Mouse (Mus musculus): ENCODE results near the gene Rhbdd1. TPM values are rescaled to one million over a fixed set of nuclear protein-coding genes. Genes with fewer than 3 reads are reported as not detected.
A peak's percentile ranks its signal among the peaks of the same experiment; 100 is the strongest.

The Rhbdd1 gene
- 11.0 and 12.4 TPM in 2 replicates for polyA plus RNA-seq (2016; fragmentation: Nextera tagmentation; extraction: Ambion mirVana)

DNA sequence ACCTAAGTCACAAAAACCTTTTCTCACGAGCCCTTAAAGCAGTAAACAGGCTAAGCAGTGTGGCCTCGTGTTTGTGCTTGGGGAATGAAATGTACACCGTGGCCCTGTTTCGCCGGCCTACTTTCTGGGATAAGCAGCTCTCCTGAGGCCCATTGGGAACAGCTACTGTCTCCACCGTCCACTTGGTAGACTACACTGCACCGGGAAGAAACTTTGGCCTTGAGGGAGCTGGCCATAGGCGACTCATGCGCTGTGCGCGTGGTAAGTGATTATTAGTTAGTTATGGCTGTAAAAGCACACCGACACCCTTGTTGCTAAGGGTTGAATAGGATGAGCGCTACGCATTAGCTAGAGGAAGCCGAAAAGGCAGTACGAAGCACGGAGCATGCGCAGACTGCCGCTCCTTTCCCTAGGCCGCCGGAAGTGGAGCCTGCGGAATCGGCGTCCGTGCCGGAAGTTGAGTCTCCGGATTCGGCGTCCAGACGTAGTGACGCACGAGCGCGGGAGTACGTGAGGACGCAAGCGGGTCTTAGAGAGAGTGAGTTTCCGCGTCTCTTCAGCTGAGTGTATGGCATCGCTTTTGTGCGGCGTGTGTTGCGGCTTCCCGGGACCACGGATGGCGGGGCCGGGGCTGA lies at the start of gene Rhbdd1:
Gene Rhbdd1, plus strand, starts transcription at position 342 of the 635 bp plus-strand sequence.
- Histone ChIP-seq H3K27me3 (ENCODE audit: insufficient read depth, poor library complexity, severe bottlenecking) (no peaks in the 10 kb centered on the region), H3K9me3 (no peaks in the 10 kb centered on the region), H3K4me3 (peak within 1 kb of the TSS; percentile 86), H3K4me1 (peaks cover 7% of the 10 kb centered on the region), H3K36me3 (no peaks in the 10 kb centered on the region), H3K27ac (peak within 1 kb of the TSS; percentile 97)
- WGBS: 6% methylated on average over 47 of the region's 47 CpGs
- DNase-seq (ENCODE audit: low spot score): peak; percentile 97

DNA sequence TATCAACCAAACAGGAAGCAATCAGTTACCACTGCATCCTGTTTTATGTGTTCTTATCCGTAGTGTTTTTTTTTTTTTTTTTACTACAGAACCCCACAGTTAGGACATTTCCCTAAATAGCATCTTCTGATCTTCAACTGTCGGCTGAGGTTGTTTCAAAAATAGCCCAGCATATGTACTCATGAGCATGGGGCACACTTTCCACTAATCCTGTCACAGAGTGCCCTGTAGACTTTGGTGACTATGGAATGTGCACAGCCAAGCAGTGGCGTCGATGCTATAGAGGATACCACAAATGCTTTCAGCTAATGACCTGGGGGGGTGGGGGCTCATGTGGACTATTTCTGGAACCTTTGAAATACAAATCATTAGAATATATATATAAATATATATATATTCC lies 48.7 kb upstream of the Rhbdd1 start:
- no peak overlapping the region for H3K4me3 ChIP-seq
- peaks cover 22% of the 10 kb centered on the region; the same call in 1 of the 2 replicates for H3K4me1 ChIP-seq
- DNase-seq (ENCODE audit: low spot score): no peak
- H3K9me3 ChIP-seq: no peaks in the 10 kb centered on the region
- WGBS: 26% methylated on average over 4 of the region's 4 CpGs
- H3K27ac ChIP-seq: peak overlapping the region; percentile 65; the same call in 1 of the 2 replicates
- no peaks in the 10 kb centered on the region for H3K27me3 ChIP-seq (ENCODE audit: insufficient read depth, poor library complexity, severe bottlenecking)
- H3K36me3 ChIP-seq: peaks cover 9% of the 10 kb centered on the region; the same call in 1 of the 2 replicates

DNA sequence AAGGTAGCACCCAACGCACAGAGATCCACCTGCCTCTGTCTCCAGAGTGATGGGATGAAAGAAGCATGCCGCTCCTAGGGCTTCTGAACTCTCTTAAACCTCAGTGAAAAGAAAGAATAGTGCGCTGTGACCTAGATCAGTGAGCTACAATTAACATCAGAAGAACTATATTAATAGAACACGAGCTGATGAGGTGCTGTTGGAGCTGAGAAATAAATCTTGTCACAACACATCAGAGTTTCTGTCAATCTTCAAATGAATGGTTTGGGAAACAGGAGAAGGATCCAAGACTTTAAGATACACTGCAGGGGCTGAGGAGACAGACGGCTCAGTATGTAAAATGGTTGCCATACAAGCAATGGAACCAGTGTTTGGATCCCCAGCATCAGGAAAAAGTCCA lies 44.0 kb upstream of the Rhbdd1 start:
- H3K4me1 ChIP-seq: peaks cover 32% of the 10 kb centered on the region; the same call in 1 of the 2 replicates
- no peaks in the 10 kb centered on the region for H3K27me3 ChIP-seq (ENCODE audit: insufficient read depth, poor library complexity, severe bottlenecking)
- H3K27ac ChIP-seq: no peak overlapping the region
- peaks cover 20% of the 10 kb centered on the region for H3K36me3 ChIP-seq
- DNase-seq (ENCODE audit: low spot score): no peak
- WGBS: 79% methylated on average over 5 of the region's 5 CpGs
- H3K4me3 ChIP-seq: no peak overlapping the region
- H3K9me3 ChIP-seq: no peaks in the 10 kb centered on the region

- H3K36me3 ChIP-seq: peaks cover 32% of the 10 kb centered on the region
- no peak for DNase-seq (ENCODE audit: low spot score)
- no peak overlapping the region for H3K4me3 ChIP-seq
- H3K9me3 ChIP-seq: no peaks in the 10 kb centered on the region
- no peaks in the 10 kb centered on the region for H3K27me3 ChIP-seq (ENCODE audit: insufficient read depth, poor library complexity, severe bottlenecking)
- 53% methylated on average over 6 of the region's 6 CpGs for WGBS
- H3K4me1 ChIP-seq: peaks cover 22% of the 10 kb centered on the region; the same call in 1 of the 2 replicates
- 0 out of 2 replicates have a peak overlapping the region, but pooled peaks have one; percentile 47 for H3K27ac ChIP-seq
Observed at GRCm38 (mm10) chr1:82273529-82273928, 42.7 kb upstream of the Rhbdd1 start.

DNA sequence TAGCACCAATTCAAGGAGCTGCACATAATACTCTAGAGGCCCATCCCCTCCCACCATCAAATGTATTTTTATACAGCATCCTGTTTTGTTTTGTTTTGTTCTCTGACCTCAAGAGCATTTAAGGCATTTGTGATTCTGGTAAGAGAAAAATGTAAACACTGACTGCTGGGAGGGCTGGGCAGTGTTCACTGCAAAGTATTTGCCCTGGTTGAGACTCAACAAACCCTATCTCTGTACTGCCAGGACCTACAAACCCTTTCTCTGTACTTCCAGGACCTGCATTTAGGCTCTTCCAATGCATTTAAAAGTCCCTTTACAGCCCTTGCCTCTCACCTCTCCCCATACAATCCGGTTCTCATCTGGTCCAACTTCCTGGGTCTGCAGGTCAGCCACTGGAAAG lies 41.9 kb upstream of the Rhbdd1 start:
- no peak for DNase-seq (ENCODE audit: low spot score)
- Histone ChIP-seq H3K4me3 (no peak overlapping the region), H3K9me3 (no peaks in the 10 kb centered on the region), H3K27me3 (ENCODE audit: insufficient read depth, poor library complexity, severe bottlenecking) (no peaks in the 10 kb centered on the region), H3K36me3 (peaks cover 37% of the 10 kb centered on the region), H3K27ac (0 out of 2 replicates have a peak overlapping the region, but pooled peaks have one; percentile 47), H3K4me1 (peaks cover 21% of the 10 kb centered on the region; the same call in 1 of the 2 replicates)
- WGBS: 44% methylated on average over 1 of the region's 1 CpGs

- Histone ChIP-seq H3K27me3 (ENCODE audit: insufficient read depth, poor library complexity, severe bottlenecking) (no peaks in the 10 kb centered on the region), H3K36me3 (peaks cover 29% of the 10 kb centered on the region), H3K4me1 (peaks cover 31% of the 10 kb centered on the region; the same call in 1 of the 2 replicates), H3K27ac (no peak overlapping the region), H3K4me3 (no peak overlapping the region), H3K9me3 (no peaks in the 10 kb centered on the region)
- no peak for DNase-seq (ENCODE audit: low spot score)
- WGBS: 61% methylated on average over 1 of the region's 1 CpGs
Observed at GRCm38 (mm10) chr1:82279768-82280167, 36.5 kb upstream of the Rhbdd1 start.

- Histone ChIP-seq H3K4me3 (peak overlapping the region; percentile 27; the same call in 1 of the 2 replicates), H3K9me3 (no peaks in the 10 kb centered on the region), H3K4me1 (peaks cover 28% of the 10 kb centered on the region), H3K27me3 (ENCODE audit: insufficient read depth, poor library complexity, severe bottlenecking) (peaks cover 1% of the 10 kb centered on the region; the same call in 1 of the 2 replicates), H3K27ac (peak overlapping the region; percentile 75), H3K36me3 (peaks cover 24% of the 10 kb centered on the region)
- 37% methylated on average over 6 of the region's 6 CpGs for WGBS
- DNase-seq (ENCODE audit: low spot score): no peak
Observed at GRCm38 (mm10) chr1:82281823-82282222, 34.4 kb upstream of the Rhbdd1 start.

DNA sequence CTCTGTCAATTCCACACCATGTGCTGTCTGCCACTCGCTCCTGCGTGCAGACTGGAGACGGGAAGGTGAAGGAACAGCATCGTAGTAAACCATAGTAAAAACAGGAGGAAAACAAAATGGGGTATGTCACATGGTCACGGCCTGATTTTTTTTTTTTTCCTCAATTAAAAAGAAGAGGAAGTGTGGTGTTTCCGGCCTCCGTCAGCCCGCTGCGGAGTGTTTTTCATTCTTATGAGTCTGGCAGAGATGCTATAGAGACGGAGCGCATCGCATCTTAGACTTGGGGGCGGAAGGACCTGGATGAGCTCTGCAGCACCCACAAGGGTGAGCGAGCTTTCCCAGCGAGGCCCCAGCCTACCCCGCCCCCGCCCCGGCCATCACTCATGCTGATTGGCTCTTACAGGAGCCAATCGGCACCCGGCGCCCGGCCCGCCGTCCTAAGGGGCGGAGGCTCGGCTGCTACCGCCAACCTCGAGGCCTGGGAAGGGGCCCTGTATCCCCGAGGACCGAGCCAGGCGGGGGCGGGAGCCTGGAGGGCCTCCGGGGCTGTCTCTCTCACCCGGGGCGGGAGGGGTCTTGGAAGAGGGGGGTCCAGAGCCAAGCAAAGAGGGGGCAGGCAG lies 33.1 kb upstream of the Rhbdd1 start:
- WGBS: 2% methylated on average over 35 of the region's 35 CpGs
- Histone ChIP-seq H3K27me3 (ENCODE audit: insufficient read depth, poor library complexity, severe bottlenecking) (peaks cover 9% of the 10 kb centered on the region; the same call in 1 of the 2 replicates), H3K4me1 (peaks cover 40% of the 10 kb centered on the region), H3K4me3 (peak overlapping the region; percentile 87), H3K9me3 (no peaks in the 10 kb centered on the region), H3K36me3 (peaks cover 25% of the 10 kb centered on the region), H3K27ac (peak overlapping the region; percentile 95)
- peak; percentile 97 for DNase-seq (ENCODE audit: low spot score)

- WGBS: 3% methylated on average over 1 of the region's 1 CpGs
- Histone ChIP-seq H3K9me3 (no peaks in the 10 kb centered on the region), H3K4me1 (peaks cover 48% of the 10 kb centered on the region), H3K36me3 (peaks cover 26% of the 10 kb centered on the region), H3K27ac (peak overlapping the region; percentile 95), H3K27me3 (ENCODE audit: insufficient read depth, poor library complexity, severe bottlenecking) (peaks cover 9% of the 10 kb centered on the region; the same call in 1 of the 2 replicates), H3K4me3 (peak overlapping the region; percentile 87)
- no peak for DNase-seq (ENCODE audit: low spot score)
Observed at GRCm38 (mm10) chr1:82283901-82284301, 32.4 kb upstream of the Rhbdd1 start.

GRCm38 (mm10) chr1:82284403-82284802 lies 31.8 kb upstream of the Rhbdd1 start:
- Histone ChIP-seq H3K4me3 (peak overlapping the region; percentile 87), H3K4me1 (peaks cover 52% of the 10 kb centered on the region), H3K27ac (peak overlapping the region; percentile 95), H3K27me3 (ENCODE audit: insufficient read depth, poor library complexity, severe bottlenecking) (peaks cover 13% of the 10 kb centered on the region; the same call in 1 of the 2 replicates), H3K36me3 (peaks cover 28% of the 10 kb centered on the region), H3K9me3 (no peaks in the 10 kb centered on the region)
- WGBS: 18% methylated on average over 4 of the region's 4 CpGs
- DNase-seq (ENCODE audit: low spot score): no peak

DNA sequence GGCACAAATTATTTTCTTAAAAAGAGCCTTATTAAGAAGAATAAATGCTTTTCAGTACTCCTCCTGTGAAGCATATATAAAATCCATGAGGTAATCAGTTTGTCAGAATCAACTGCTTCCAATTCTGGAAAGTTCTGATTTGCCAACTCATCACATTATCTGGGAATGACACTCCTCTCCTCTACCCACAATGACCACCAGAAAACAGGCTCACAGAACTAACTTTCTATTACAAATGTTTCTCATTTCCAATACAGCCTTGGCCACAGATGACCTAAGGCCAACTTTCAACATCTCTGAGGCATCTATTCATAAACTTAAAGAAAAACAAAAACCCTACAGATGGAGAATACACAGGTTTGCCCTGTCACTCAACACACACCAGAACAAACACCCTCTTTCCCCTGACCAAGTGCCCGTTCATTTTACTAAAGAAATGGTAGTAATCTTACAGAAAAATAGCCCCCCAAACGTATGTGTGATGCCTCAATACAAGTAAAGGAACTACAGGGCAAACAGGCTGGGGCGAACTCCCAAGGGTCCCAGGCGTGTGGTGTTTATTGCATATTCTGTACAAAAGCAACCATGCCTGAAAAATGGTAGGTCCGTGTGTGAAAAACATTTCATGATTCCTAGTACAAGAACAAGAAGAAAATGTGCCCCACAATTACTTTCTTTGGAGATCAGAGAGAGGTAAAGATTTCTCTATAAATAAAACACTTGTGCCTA lies 30.6 kb upstream of the Rhbdd1 start:
- Histone ChIP-seq H3K9me3 (no peaks in the 10 kb centered on the region), H3K4me1 (peaks cover 52% of the 10 kb centered on the region)

DNA sequence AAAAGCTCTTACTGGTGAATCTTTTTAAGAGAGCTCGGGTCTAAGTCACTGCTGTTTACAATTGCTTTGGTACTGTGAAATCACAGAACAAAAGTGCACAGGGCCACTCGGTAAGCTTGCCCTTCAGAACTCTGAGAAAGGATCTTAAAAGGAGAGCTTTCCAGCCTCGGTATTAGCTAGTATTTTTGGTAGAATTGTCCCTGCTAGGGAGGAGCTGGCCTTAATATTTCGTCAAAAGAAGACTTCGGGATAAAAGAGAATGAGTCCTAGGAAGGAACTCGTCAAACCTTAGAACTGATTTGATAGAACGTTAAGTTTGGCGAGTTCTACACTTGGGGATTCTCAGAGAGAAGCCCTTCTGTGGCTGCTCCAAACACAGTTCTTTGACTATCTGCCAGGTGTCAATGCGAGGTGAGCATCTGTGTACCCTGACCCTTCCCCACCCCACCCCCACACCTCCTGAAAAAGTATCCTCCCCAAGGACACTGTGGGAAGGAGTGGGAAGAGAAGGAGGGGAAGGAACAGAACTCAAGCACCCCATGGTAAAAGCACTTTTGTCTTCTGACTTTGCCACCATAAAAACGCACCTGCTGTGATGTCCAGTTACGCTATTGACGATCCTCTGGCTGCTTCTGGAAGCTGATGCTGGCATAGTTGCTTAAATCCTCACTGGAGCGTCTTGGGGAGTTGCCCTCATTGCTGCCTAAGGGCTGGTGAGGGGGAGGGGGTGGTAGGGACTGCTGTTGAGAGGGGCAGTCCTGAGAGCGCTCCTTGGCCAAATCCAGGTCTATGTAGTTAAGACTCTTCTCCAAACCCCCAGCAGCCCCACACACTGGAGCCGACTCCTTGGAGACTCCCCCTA lies 29.8 kb upstream of the Rhbdd1 start:
- H3K27me3 ChIP-seq (ENCODE audit: insufficient read depth, poor library complexity, severe bottlenecking): peaks cover 15% of the 10 kb centered on the region; the same call in 1 of the 2 replicates
- no peak for DNase-seq (ENCODE audit: low spot score)
- 30% methylated on average over 15 of the region's 15 CpGs for WGBS
- no peaks in the 10 kb centered on the region for H3K9me3 ChIP-seq
- peak overlapping the region; percentile 95 for H3K27ac ChIP-seq
- H3K4me1 ChIP-seq: peaks cover 53% of the 10 kb centered on the region
- peaks cover 31% of the 10 kb centered on the region for H3K36me3 ChIP-seq
- H3K4me3 ChIP-seq: peak overlapping the region; percentile 87

More for the DNA sequence above, 30.6 kb upstream of the Rhbdd1 start:
- peaks cover 15% of the 10 kb centered on the region; the same call in 1 of the 2 replicates for H3K27me3 ChIP-seq (ENCODE audit: insufficient read depth, poor library complexity, severe bottlenecking)
- peaks cover 31% of the 10 kb centered on the region for H3K36me3 ChIP-seq
- no peak for DNase-seq (ENCODE audit: low spot score)
- H3K4me3 ChIP-seq: peak overlapping the region; percentile 87
- H3K27ac ChIP-seq: peak overlapping the region; percentile 95
- 30% methylated on average over 5 of the region's 5 CpGs for WGBS

Data from heart, embryonic 10.5 days (tissue).